Mouse (Mus musculus): ENCODE measurements around the gene Hmces. TPM values are rescaled to one million over a fixed set of nuclear protein-coding genes. Genes with fewer than 3 reads are reported as not detected.
A peak's percentile ranks its signal among the peaks of the same experiment; 100 is the strongest.

Hmces gene
- 1.1 and 1.4 TPM in 2 replicates for polyA plus RNA-seq (2012)

DNA sequence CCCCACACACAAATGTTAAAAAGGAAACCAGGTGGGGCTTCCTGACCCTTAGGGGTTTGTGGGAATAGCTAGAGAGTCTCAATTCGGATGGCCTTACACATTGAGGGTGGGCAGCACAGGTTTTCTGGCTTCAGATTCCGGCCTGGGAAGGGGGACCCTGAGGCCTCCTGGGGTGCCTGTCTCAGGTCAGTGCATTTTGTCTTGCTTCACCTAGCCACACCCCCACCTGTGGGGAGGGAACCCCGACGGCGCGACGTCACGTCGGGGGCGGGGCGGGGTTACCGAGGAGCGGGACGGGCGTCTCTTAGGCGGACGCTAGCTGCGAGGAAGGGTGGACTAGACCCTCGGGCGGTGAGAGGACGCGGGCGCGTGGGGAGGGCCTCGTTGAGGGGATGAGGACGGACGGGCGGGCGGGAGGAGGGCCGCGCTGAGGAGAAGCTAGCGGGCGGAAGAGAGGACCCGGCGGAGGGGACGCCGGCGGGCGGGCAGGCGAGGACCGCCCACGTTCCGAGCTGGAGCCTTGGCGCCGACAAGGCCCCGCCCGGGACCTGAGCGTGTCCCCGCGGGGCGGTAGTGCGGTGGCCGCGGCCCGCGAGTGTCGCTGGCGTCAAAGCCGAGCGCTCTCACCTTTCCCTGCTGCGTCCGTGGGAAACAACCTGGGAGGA, at the start of gene Hmces:
Hmces (plus strand) TSS at position 275 of the 665 bp plus-strand sequence.
- Histone ChIP-seq H3K9me3 (ENCODE audit: control insufficient read depth, low read length) (no peaks in the 10 kb centered on the region), H3K27me3 (ENCODE audit: control insufficient read depth) (no peaks in the 10 kb centered on the region), H3K4me3 (replicated peaks) (peak within 1 kb of the TSS; percentile 85), H3K4me1 (ENCODE audit: control insufficient read depth) (peaks cover 21% of the 10 kb centered on the region), H3K36me3 (ENCODE audit: control insufficient read depth) (peaks cover 80% of the 10 kb centered on the region)
- TF ChIP-seq TAL1 (IDR thresholded peaks at IDR 0.05; ENCODE audit: low read length) (no peak), GATA1 (IDR thresholded peaks at IDR 0.05; ENCODE audit: low read length) (no peak)

DNA sequence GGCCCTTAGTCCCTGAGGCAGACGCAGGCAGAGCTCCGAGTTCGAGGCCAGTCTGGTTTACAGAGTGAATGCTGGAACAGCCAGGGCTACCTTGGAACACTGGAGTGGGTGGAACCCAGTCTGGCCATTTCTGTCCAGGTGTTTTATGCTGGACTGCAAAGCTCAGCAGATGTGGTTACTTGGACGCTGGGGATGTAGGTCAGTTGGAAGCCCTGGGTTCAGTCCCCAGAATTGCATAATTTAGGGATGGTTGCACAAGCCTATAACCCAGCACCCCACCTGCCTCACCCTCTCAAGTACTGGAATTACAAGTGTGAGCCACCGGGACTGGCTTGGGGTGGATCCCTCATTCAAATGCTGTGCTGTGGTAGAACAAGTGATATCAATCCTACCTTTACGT, 47.5 kb upstream of the Hmces start:
- H3K36me3 ChIP-seq (ENCODE audit: control insufficient read depth) = no peaks in the 10 kb centered on the region
- no peaks in the 10 kb centered on the region for H3K27me3 ChIP-seq (ENCODE audit: control insufficient read depth)
- no peaks in the 10 kb centered on the region for H3K9me3 ChIP-seq (ENCODE audit: control insufficient read depth, low read length)
- no peak overlapping the region for H3K4me3 ChIP-seq (replicated peaks)
- TF ChIP-seq TAL1 (IDR thresholded peaks at IDR 0.05; ENCODE audit: low read length) = no peak
- TF ChIP-seq GATA1 (IDR thresholded peaks at IDR 0.05; ENCODE audit: low read length) = no peak
- peaks cover 54% of the 10 kb centered on the region for H3K4me1 ChIP-seq (ENCODE audit: control insufficient read depth)

DNA sequence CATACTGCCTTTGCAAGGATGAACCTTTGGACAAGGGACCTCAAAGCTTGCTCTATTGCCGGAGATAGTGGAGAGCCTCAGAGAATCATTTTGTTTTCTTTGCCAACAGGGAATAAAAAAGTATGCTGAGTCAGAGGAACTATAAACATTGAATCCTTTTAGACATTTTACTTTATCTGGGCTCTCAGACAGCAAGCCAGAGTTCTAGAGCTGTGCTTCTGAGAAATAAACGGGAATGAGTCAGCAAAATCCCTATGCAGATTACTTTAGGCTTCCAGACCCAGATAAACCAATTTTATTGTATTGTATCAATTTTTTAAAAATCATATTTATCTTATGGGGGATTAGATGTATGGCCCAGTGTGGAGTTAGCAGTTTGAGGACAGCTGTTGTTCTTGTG, 46.5 kb upstream of the Hmces start:
- H3K9me3 ChIP-seq (ENCODE audit: control insufficient read depth, low read length) = no peaks in the 10 kb centered on the region
- H3K36me3 ChIP-seq (ENCODE audit: control insufficient read depth) = no peaks in the 10 kb centered on the region
- TF ChIP-seq GATA1 (IDR thresholded peaks at IDR 0.05; ENCODE audit: low read length) = no peak
- TF ChIP-seq TAL1 (IDR thresholded peaks at IDR 0.05; ENCODE audit: low read length) = no peak
- H3K4me1 ChIP-seq (ENCODE audit: control insufficient read depth) = peaks cover 56% of the 10 kb centered on the region
- no peaks in the 10 kb centered on the region for H3K27me3 ChIP-seq (ENCODE audit: control insufficient read depth)
- H3K4me3 ChIP-seq (replicated peaks) = no peak overlapping the region

DNA sequence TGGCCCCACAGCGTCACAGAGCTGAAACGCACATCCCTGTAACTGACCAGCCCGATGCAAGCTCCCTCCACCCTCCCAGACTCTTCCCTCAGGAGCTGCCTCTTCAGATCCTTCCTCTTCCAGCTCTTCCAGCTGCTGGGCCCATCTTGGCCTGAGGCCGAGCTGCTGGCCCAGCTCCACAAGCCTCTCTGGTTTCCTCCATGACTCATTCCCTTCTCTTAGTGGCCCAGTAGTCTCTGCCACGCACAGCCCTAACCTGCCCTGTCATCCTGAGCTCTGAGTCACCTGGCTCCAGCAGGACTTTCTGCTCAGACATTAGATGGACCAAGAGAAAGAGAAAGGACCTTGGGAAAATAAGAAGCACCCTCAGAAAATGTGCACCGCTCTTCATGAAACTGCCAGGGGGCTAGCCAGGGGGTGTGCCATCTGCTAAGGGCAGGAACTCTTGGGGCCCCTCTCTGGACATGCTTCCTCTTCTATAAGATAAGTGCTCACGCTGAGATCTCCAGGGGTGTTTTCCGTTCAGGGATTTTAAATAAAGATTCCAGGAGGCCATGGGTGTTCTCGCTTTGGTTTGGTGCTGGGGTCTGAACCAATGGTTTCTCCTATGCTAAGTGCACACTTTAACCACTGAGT, 44.7 kb upstream of the Hmces start:
- Histone ChIP-seq H3K4me3 (replicated peaks) (no peak overlapping the region), H3K27me3 (ENCODE audit: control insufficient read depth) (no peaks in the 10 kb centered on the region), H3K9me3 (ENCODE audit: control insufficient read depth, low read length) (0 out of 2 replicates have a peak, but pooled peaks cover under 1% of the 10 kb centered on the region), H3K4me1 (ENCODE audit: control insufficient read depth) (peaks cover 50% of the 10 kb centered on the region), H3K36me3 (ENCODE audit: control insufficient read depth) (no peaks in the 10 kb centered on the region)
- TF ChIP-seq TAL1 (IDR thresholded peaks at IDR 0.05; ENCODE audit: low read length) (no peak), GATA1 (IDR thresholded peaks at IDR 0.05; ENCODE audit: low read length) (no peak)

DNA sequence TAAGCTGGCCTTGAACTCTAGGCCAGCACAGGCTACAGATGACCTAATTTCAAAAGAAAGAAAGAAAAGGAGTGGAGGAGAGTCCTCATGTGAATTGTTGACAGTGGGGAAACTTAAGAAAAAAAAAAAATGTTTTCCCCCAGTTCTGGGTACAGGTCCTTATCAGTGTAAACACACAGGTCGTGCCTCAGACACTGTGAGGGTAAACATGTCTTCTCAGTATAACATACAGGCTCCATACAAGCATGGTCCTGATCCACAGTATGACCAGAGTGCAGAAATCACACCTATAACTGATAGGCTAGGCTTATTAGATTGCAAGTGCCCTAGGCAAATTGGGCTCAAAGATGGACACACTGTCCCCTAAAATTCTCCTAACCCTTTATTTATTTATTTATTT, 43.3 kb upstream of the Hmces start:
- peaks cover 50% of the 10 kb centered on the region for H3K4me1 ChIP-seq (ENCODE audit: control insufficient read depth)
- TF ChIP-seq GATA1 (IDR thresholded peaks at IDR 0.05; ENCODE audit: low read length) (no peak), TAL1 (IDR thresholded peaks at IDR 0.05; ENCODE audit: low read length) (no peak)
- H3K36me3 ChIP-seq (ENCODE audit: control insufficient read depth) = no peaks in the 10 kb centered on the region
- 0 out of 2 replicates have a peak, but pooled peaks cover 2% of the 10 kb centered on the region for H3K9me3 ChIP-seq (ENCODE audit: control insufficient read depth, low read length)
- H3K27me3 ChIP-seq (ENCODE audit: control insufficient read depth) = no peaks in the 10 kb centered on the region
- H3K4me3 ChIP-seq (replicated peaks) = no peak overlapping the region

DNA sequence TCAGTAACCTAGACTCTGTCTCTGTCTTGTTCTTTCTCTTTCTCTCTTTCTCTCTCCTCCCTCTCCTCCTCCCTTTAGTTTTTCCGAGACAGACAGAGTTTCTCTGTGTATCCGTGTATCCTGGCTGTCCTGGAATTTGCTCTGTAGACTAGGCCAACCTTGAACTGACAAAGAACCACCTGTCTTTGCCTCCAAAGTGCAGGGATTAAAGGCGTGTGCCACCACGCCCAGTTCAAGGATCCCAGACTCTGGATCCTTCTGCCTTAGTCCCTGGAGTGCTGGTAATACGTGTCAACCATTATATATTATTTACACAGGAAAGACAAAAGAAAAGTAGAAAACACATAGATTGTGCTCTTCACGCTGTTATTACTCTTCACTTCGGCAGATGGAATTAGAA, 42.5 kb upstream of the Hmces start:
- Histone ChIP-seq H3K27me3 (ENCODE audit: control insufficient read depth) (no peaks in the 10 kb centered on the region), H3K4me1 (ENCODE audit: control insufficient read depth) (peaks cover 50% of the 10 kb centered on the region), H3K36me3 (ENCODE audit: control insufficient read depth) (no peaks in the 10 kb centered on the region), H3K4me3 (replicated peaks) (no peak overlapping the region), H3K9me3 (ENCODE audit: control insufficient read depth, low read length) (0 out of 2 replicates have a peak, but pooled peaks cover 2% of the 10 kb centered on the region)
- TF ChIP-seq GATA1 (IDR thresholded peaks at IDR 0.05; ENCODE audit: low read length) (no peak), TAL1 (IDR thresholded peaks at IDR 0.05; ENCODE audit: low read length) (no peak)

DNA sequence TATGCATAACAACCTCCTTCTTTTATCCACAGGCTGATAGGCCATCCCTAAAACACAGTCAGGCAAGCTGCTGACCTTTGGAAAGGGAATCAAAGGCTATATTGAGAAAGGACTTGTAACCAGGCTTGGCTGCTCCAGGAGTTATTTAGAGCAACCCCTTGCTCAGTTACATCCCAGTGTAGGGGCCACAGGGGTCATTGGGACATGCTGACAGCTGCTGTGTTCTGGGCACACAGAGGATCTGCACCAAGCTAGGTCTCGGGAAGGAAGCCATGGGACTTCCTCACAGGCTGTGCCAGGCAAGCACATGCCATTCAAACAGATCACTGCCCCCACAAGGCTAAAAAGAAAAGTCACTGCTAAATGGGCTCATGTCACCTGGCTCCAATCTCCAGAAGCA, 40.6 kb upstream of the Hmces start:
- Histone ChIP-seq H3K27me3 (ENCODE audit: control insufficient read depth) (no peaks in the 10 kb centered on the region), H3K4me3 (replicated peaks) (no peak overlapping the region), H3K4me1 (ENCODE audit: control insufficient read depth) (peaks cover 39% of the 10 kb centered on the region), H3K9me3 (ENCODE audit: control insufficient read depth, low read length) (0 out of 2 replicates have a peak, but pooled peaks cover 2% of the 10 kb centered on the region), H3K36me3 (ENCODE audit: control insufficient read depth) (no peaks in the 10 kb centered on the region)
- TF ChIP-seq GATA1 (IDR thresholded peaks at IDR 0.05; ENCODE audit: low read length) = no peak
- no peak for TF ChIP-seq TAL1 (IDR thresholded peaks at IDR 0.05; ENCODE audit: low read length)

DNA sequence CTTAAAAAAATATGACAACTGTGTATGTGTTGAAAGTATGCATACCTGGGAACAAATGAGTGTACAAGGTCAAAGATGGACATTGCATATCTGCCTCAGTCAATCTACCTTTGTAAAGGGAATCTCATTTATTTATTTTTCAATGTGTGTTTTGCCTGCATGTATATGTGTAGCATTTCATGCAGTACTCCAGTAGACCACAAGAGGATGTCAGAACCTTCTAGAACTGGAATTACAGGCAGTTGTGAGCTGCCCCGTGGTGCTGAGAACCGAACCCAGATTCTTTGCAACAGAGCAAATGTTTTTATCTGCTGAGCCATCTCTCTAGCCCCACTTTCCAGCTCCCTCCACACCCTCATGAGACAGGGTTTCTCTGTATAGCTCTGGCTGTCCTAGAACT, 39.8 kb upstream of the Hmces start:
- H3K4me3 ChIP-seq (replicated peaks) = no peak overlapping the region
- no peaks in the 10 kb centered on the region for H3K27me3 ChIP-seq (ENCODE audit: control insufficient read depth)
- H3K4me1 ChIP-seq (ENCODE audit: control insufficient read depth) = peaks cover 31% of the 10 kb centered on the region
- H3K36me3 ChIP-seq (ENCODE audit: control insufficient read depth) = no peaks in the 10 kb centered on the region
- TF ChIP-seq TAL1 (IDR thresholded peaks at IDR 0.05; ENCODE audit: low read length) = no peak
- TF ChIP-seq GATA1 (IDR thresholded peaks at IDR 0.05; ENCODE audit: low read length) = no peak
- H3K9me3 ChIP-seq (ENCODE audit: control insufficient read depth, low read length) = 0 out of 2 replicates have a peak, but pooled peaks cover 2% of the 10 kb centered on the region

DNA sequence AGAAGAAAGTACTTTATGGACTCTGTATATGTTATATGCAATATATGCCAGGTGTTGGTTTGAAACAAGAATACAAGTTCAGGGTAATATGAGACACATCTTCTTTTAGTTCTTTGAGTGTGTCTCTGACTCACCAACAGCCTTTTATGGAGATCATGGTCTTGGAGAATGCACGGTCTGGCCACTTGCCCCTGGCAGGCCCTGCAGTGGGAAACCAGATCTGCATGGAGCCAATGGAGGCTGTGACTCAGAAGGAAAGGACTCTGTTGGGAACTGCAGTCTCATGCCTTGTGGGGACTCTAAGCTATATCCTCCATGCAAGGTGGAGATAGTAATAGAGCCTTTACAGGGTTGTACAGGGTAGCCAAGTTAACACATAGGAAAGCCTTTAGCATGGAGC, 38.7 kb upstream of the Hmces start:
- TF ChIP-seq TAL1 (IDR thresholded peaks at IDR 0.05; ENCODE audit: low read length) = no peak
- TF ChIP-seq GATA1 (IDR thresholded peaks at IDR 0.05; ENCODE audit: low read length) = no peak
- H3K4me3 ChIP-seq (replicated peaks) = no peak overlapping the region
- no peaks in the 10 kb centered on the region for H3K27me3 ChIP-seq (ENCODE audit: control insufficient read depth)
- peaks cover 24% of the 10 kb centered on the region for H3K4me1 ChIP-seq (ENCODE audit: control insufficient read depth)
- H3K36me3 ChIP-seq (ENCODE audit: control insufficient read depth) = no peaks in the 10 kb centered on the region
- H3K9me3 ChIP-seq (ENCODE audit: control insufficient read depth, low read length) = 0 out of 2 replicates have a peak, but pooled peaks cover 2% of the 10 kb centered on the region

Measured in erythroblast, embryonic 14.5 days (primary cell).